Mouse (Mus musculus): ENCODE data around the gene Entpd1. TPM values are rescaled to one million over a fixed set of nuclear protein-coding genes. Genes with fewer than 3 reads are reported as not detected.
A peak's percentile ranks its signal among the peaks of the same experiment; 100 is the strongest.

The Entpd1 gene
- polyA plus RNA-seq, 1 experiment from 2014 or later = 7.2 TPM

GRCm38 (mm10) chr19:40693201-40693600 lies 81.0 kb downstream of the Entpd1 start:
- Histone ChIP-seq H3K4me3 (ENCODE audit: low read depth, low read length) (no peak overlapping the region), H3K4me2 (no peak overlapping the region), H3K9me3 (ENCODE audit: control insufficient read depth, low read length) (no peaks in the 10 kb centered on the region), H3K27me3 (ENCODE audit: control insufficient read depth, insufficient read depth, low read length) (no peaks in the 10 kb centered on the region), H3K4me1 (ENCODE audit: control insufficient read depth, insufficient read depth, low read length) (no peaks in the 10 kb centered on the region), H3K27ac (ENCODE audit: low read depth, low read length) (no peak overlapping the region), H3K9ac (ENCODE audit: low read length) (no peak overlapping the region), H3K36me3 (ENCODE audit: control insufficient read depth, insufficient read depth, low read length) (no peaks in the 10 kb centered on the region)
- 90% methylated on average over 7 of the region's 7 CpGs for WGBS
- DNase-seq (ENCODE audit: low spot score, missing footprints) = no peak
- ATAC-seq (ENCODE audit: low FRiP score) = no peak

- Histone ChIP-seq H3K4me2 (no peak overlapping the region), H3K4me3 (ENCODE audit: low read depth, low read length) (no peak overlapping the region), H3K27me3 (ENCODE audit: control insufficient read depth, insufficient read depth, low read length) (no peaks in the 10 kb centered on the region), H3K9me3 (ENCODE audit: control insufficient read depth, low read length) (no peaks in the 10 kb centered on the region), H3K36me3 (ENCODE audit: control insufficient read depth, insufficient read depth, low read length) (no peaks in the 10 kb centered on the region), H3K4me1 (ENCODE audit: control insufficient read depth, insufficient read depth, low read length) (0 out of 2 replicates have a peak, but pooled peaks cover 2% of the 10 kb centered on the region), H3K9ac (ENCODE audit: low read length) (no peak overlapping the region), H3K27ac (ENCODE audit: low read depth, low read length) (no peak overlapping the region)
- 88% methylated on average over 6 of the region's 6 CpGs for WGBS
- ATAC-seq (ENCODE audit: low FRiP score) (no peak), DNase-seq (ENCODE audit: low spot score, missing footprints) (no peak)
Measured at GRCm38 (mm10) chr19:40696116-40696515, 84.0 kb downstream of the Entpd1 start.

GRCm38 (mm10) chr19:40698103-40698853 lies 86.1 kb downstream of the Entpd1 start:
- WGBS = 80% methylated on average over 13 of the region's 13 CpGs
- Histone ChIP-seq H3K9ac (ENCODE audit: low read length) (no peak overlapping the region), H3K4me3 (ENCODE audit: low read depth, low read length) (no peak overlapping the region), H3K27ac (ENCODE audit: low read depth, low read length) (no peak overlapping the region), H3K4me2 (no peak overlapping the region), H3K36me3 (ENCODE audit: control insufficient read depth, insufficient read depth, low read length) (no peaks in the 10 kb centered on the region), H3K27me3 (ENCODE audit: control insufficient read depth, insufficient read depth, low read length) (no peaks in the 10 kb centered on the region), H3K4me1 (ENCODE audit: control insufficient read depth, insufficient read depth, low read length) (0 out of 2 replicates have a peak, but pooled peaks cover 2% of the 10 kb centered on the region), H3K9me3 (ENCODE audit: control insufficient read depth, low read length) (no peaks in the 10 kb centered on the region)
- no peak for ATAC-seq (ENCODE audit: low FRiP score)
- DNase-seq (ENCODE audit: low spot score, missing footprints) = no peak

- Histone ChIP-seq H3K4me1 (ENCODE audit: control insufficient read depth, insufficient read depth, low read length) (0 out of 2 replicates have a peak, but pooled peaks cover 2% of the 10 kb centered on the region), H3K36me3 (ENCODE audit: control insufficient read depth, insufficient read depth, low read length) (no peaks in the 10 kb centered on the region), H3K4me3 (ENCODE audit: low read depth, low read length) (no peak overlapping the region), H3K27me3 (ENCODE audit: control insufficient read depth, insufficient read depth, low read length) (no peaks in the 10 kb centered on the region), H3K4me2 (no peak overlapping the region), H3K9ac (ENCODE audit: low read length) (no peak overlapping the region), H3K27ac (ENCODE audit: low read depth, low read length) (no peak overlapping the region), H3K9me3 (ENCODE audit: control insufficient read depth, low read length) (no peaks in the 10 kb centered on the region)
- ATAC-seq (ENCODE audit: low FRiP score) (0 out of 2 replicates have a peak, but pooled peaks have one; percentile 44), DNase-seq (ENCODE audit: low spot score, missing footprints) (no peak)
- 35% methylated on average over 5 of the region's 5 CpGs for WGBS
Measured at GRCm38 (mm10) chr19:40699816-40700215, 87.7 kb downstream of the Entpd1 start.

- no peak overlapping the region for H3K27ac ChIP-seq (ENCODE audit: low read depth, low read length)
- 61% methylated on average over 4 of the region's 4 CpGs for WGBS
Measured at GRCm38 (mm10) chr19:40702406-40702805, 90.2 kb downstream of the Entpd1 start.

GRCm38 (mm10) chr19:40712889-40713628 lies 100.9 kb downstream of the Entpd1 start:
- H3K36me3 ChIP-seq (ENCODE audit: control insufficient read depth, insufficient read depth, low read length) = no peaks in the 10 kb centered on the region
- WGBS = 92% methylated on average over 13 of the region's 16 CpGs

More at GRCm38 (mm10) chr19:40702406-40702805, 90.2 kb downstream of the Entpd1 start:
- H3K4me1 ChIP-seq (ENCODE audit: control insufficient read depth, insufficient read depth, low read length) = 0 out of 2 replicates have a peak, but pooled peaks cover 2% of the 10 kb centered on the region
- no peak overlapping the region for H3K9ac ChIP-seq (ENCODE audit: low read length)
- no peak overlapping the region for H3K4me3 ChIP-seq (ENCODE audit: low read depth, low read length)
- ATAC-seq (ENCODE audit: low FRiP score) (no peak), DNase-seq (ENCODE audit: low spot score, missing footprints) (no peak)
- H3K27me3 ChIP-seq (ENCODE audit: control insufficient read depth, insufficient read depth, low read length) = no peaks in the 10 kb centered on the region
- no peak overlapping the region for H3K4me2 ChIP-seq
- no peaks in the 10 kb centered on the region for H3K9me3 ChIP-seq (ENCODE audit: control insufficient read depth, low read length)
- no peaks in the 10 kb centered on the region for H3K36me3 ChIP-seq (ENCODE audit: control insufficient read depth, insufficient read depth, low read length)

GRCm38 (mm10) chr19:40714700-40715099 lies 102.5 kb downstream of the Entpd1 start:
- no peaks in the 10 kb centered on the region for H3K36me3 ChIP-seq (ENCODE audit: control insufficient read depth, insufficient read depth, low read length)
- H3K27ac ChIP-seq (ENCODE audit: low read depth, low read length) = no peak overlapping the region
- DNase-seq (ENCODE audit: low spot score, missing footprints) (no peak), ATAC-seq (ENCODE audit: low FRiP score) (no peak)
- no peak overlapping the region for H3K4me2 ChIP-seq
- no peak overlapping the region for H3K9ac ChIP-seq (ENCODE audit: low read length)
- no peaks in the 10 kb centered on the region for H3K27me3 ChIP-seq (ENCODE audit: control insufficient read depth, insufficient read depth, low read length)
- no peak overlapping the region for H3K4me3 ChIP-seq (ENCODE audit: low read depth, low read length)
- H3K4me1 ChIP-seq (ENCODE audit: control insufficient read depth, insufficient read depth, low read length) = no peaks in the 10 kb centered on the region
- no peaks in the 10 kb centered on the region for H3K9me3 ChIP-seq (ENCODE audit: control insufficient read depth, low read length)
- WGBS = 84% methylated on average over 5 of the region's 5 CpGs

More at GRCm38 (mm10) chr19:40712889-40713628, 100.9 kb downstream of the Entpd1 start:
- ATAC-seq (ENCODE audit: low FRiP score) (no peak), DNase-seq (ENCODE audit: low spot score, missing footprints) (no peak)
- Histone ChIP-seq H3K9me3 (ENCODE audit: control insufficient read depth, low read length) (no peaks in the 10 kb centered on the region), H3K4me2 (no peak overlapping the region), H3K4me1 (ENCODE audit: control insufficient read depth, insufficient read depth, low read length) (no peaks in the 10 kb centered on the region), H3K27me3 (ENCODE audit: control insufficient read depth, insufficient read depth, low read length) (no peaks in the 10 kb centered on the region), H3K4me3 (ENCODE audit: low read depth, low read length) (no peak overlapping the region), H3K27ac (ENCODE audit: low read depth, low read length) (no peak overlapping the region), H3K9ac (ENCODE audit: low read length) (no peak overlapping the region)

GRCm38 (mm10) chr19:40716981-40717380 lies 104.8 kb downstream of the Entpd1 start:
- Histone ChIP-seq H3K9me3 (ENCODE audit: control insufficient read depth, low read length) (no peaks in the 10 kb centered on the region), H3K36me3 (ENCODE audit: control insufficient read depth, insufficient read depth, low read length) (no peaks in the 10 kb centered on the region), H3K4me2 (no peak overlapping the region), H3K9ac (ENCODE audit: low read length) (no peak overlapping the region), H3K27ac (ENCODE audit: low read depth, low read length) (no peak overlapping the region), H3K27me3 (ENCODE audit: control insufficient read depth, insufficient read depth, low read length) (no peaks in the 10 kb centered on the region), H3K4me3 (ENCODE audit: low read depth, low read length) (no peak overlapping the region), H3K4me1 (ENCODE audit: control insufficient read depth, insufficient read depth, low read length) (no peaks in the 10 kb centered on the region)
- no peak for ATAC-seq (ENCODE audit: low FRiP score)
- DNase-seq (ENCODE audit: low spot score, missing footprints) = no peak
- WGBS = 84% methylated on average over 6 of the region's 6 CpGs

Measured in midbrain, embryonic 11.5 days (tissue).